ENCODE assay signal across 20 mouse cellular contexts in the genomic region with DNA sequence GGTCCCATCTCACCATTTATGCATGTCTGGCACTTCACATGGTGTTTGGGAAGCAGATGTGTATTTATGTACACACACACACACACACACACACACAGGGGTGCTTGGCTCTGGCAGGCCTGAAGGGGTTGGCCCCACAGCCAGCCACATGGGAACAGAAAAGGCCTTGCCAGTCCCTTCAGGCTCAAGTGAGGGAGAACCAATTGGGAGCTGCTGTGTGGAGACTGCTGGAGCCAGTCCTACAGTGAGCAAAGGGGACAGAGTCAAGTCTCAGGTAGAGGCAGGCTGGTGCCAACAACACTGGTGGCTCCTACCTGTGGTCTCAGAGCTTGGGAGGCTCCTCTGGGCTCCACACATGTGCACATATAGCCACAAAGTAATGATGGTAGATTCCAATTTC. TPM values are rescaled to one million over a fixed set of nuclear protein-coding genes. Genes with fewer than 3 reads are reported as not detected.
"Had no signal": no experiment of that assay in that cellular context is flagged by ENCODE, and none has a peak within 500 bp of the region (broad histone marks: within the 10 kb centered on the region; RNA-seq: fewer than 3 reads in every experiment).

No protein-coding gene starts in this region.

- H3K27ac ChIP-seq: lung, embryonic 15.5 days; macrophage; midbrain, embryonic 13.5 days; midbrain, embryonic 15.5 days; neural tube, embryonic 12.5 days had no signal

- H3K9ac ChIP-seq: lung, embryonic 15.5 days; midbrain, embryonic 13.5 days; midbrain, embryonic 15.5 days; neural tube, embryonic 12.5 days had no signal

- H3K4me2 ChIP-seq: lung, embryonic 15.5 days; midbrain, embryonic 11.5 days; midbrain, embryonic 13.5 days; midbrain, embryonic 15.5 days; neural tube, embryonic 12.5 days had no signal

- H3K9me3 ChIP-seq: lung, embryonic 15.5 days; midbrain, embryonic 13.5 days; midbrain, embryonic 15.5 days; neural tube, embryonic 12.5 days had no signal

- H3K4me1 ChIP-seq: lung, embryonic 15.5 days; neural tube, embryonic 12.5 days had no signal

- H3K27me3 ChIP-seq: lung, embryonic 15.5 days; midbrain, embryonic 13.5 days; midbrain, embryonic 15.5 days; neural tube, embryonic 12.5 days had no signal

- DNase-seq: lung, adult 2 months; lung, postnatal 14 days; lung, postnatal 36 days; retina, postnatal 1 day; right cerebral cortex, adult 18-20 months; right cerebral cortex, postnatal 25 days; right cerebral cortex, postnatal 4 days; spleen, adult 18-20 months; thymus, adult 18-20 months; thymus, postnatal 14 days; thymus, postnatal 36 days had no signal

- ATAC-seq: lung, postnatal 0 days; midbrain, embryonic 13.5 days; midbrain, embryonic 15.5 days had no signal

- H3K4me3 ChIP-seq: lung, embryonic 15.5 days; megakaryocyte, embryonic 14.5 days; midbrain, embryonic 13.5 days; midbrain, embryonic 15.5 days; neural tube, embryonic 12.5 days had no signal

RNA-seq across cellular contexts. Expression of gene Wdr34, which starts 9.0 kb away (rescaled TPM):
- total RNA-seq: monocyte, adult 5-6 weeks had no signal
